Mouse (Mus musculus) megakaryocyte-erythroid progenitor cell, adult 5-6 weeks (primary cell): ENCODE measurements around the gene Pax9. TPM values are rescaled to one million over a fixed set of nuclear protein-coding genes. Genes with fewer than 3 reads are reported as not detected.

Experiments used
- ATAC-seq: replicated peaks from 2 replicates; pipeline ENCODE4 v1.8.0; 2016; ENCODE audit warnings: mild to moderate bottlenecking, inconsistent platforms; ENCODE audit not compliant: severe bottlenecking, poor library complexity, low FRiP score, low TSS enrichment
- total RNA-seq, 2 experiments: library from RNA; stranded (forward) in 1 of 2; stranded (reverse) in 1 of 2; fragments of 200-1000, 215-1000 nt in 1 of 2; fragments of >200 nt in 1 of 2; fragmentation: Nextera tagmentation in 1 of 2; gene quantifications; 2 replicates each; pipeline ENCODE4 v1.2.3; 2014 to 2017

Gene Pax9
- total RNA-seq, 2 experiments from 2014 or later = 0.14 TPM; not detected in 1

DNA sequence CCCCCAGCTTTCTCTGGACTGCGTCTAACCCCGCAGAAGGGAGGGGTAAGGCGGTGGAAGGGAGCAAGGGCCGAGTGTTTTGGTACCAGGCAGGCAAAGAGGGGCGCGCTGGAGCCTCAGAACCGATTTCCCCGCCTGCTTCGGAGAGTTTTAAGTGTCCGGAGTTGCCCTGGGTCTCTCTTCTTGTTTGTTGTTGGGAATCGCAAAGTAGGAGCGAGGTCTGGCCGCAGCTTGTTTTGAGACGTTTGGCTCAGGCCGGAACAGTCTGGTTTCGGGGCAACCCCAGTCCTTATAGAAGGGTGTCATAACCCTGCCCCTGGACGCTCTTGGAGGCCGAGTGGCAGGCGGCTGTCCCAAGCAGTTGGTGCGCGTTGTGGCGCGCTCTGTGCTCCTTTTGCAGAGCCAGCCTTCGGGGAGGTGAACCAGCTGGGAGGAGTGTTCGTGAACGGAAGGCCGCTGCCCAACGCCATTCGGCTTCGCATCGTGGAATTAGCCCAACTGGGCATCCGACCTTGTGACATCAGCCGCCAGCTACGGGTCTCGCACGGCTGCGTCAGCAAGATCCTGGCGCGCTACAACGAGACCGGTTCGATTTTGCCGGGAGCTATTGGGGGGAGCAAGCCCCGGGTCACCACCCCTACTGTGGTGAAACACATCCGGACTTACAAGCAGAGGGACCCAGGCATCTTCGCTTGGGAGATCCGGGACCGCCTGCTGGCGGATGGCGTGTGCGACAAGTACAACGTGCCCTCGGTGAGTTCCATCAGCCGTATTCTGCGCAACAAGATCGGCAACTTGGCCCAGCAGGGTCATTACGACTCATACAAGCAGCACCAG lies 4.8 kb downstream of the Pax9 start:
- peak; percentile 12; the same call in 1 of the 2 replicates for ATAC-seq

DNA sequence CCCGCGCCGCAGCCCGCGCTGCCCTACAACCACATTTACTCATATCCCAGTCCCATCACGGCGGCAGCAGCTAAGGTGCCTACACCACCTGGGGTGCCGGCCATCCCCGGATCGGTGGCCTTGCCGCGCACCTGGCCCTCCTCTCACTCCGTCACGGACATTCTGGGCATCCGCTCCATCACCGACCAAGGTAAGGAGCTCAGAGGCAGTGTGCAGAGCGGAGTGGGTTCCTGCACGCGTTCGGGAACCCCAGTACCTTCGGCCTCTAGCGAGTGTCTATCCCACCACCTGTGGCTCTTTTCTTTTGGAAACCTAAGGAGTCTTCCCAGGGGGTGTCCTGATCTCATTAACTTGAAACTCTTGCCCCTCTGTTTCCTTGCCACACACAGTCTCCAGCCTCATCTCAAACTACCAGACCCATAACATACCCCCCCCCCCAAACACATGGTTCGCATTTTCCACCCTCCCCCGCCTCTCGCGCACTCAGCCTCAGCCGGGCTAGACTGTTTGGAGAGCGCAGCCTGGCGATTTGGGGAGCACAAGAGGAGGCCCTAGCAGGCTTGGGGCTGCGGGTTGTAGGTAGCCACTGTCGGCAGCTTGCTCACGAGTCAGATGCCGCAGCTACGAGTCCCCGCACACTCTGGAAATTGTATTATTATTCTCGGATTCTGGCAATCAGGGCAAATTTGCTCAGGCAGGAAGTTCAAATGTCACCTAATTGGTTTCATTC lies 5.6 kb downstream of the Pax9 start:
- peak; percentile 6; the same call in 1 of the 2 replicates for ATAC-seq

- ATAC-seq = no peak
Observed at GRCm38 (mm10) chr12:56697785-56698184, 6.2 kb downstream of the Pax9 start.

DNA sequence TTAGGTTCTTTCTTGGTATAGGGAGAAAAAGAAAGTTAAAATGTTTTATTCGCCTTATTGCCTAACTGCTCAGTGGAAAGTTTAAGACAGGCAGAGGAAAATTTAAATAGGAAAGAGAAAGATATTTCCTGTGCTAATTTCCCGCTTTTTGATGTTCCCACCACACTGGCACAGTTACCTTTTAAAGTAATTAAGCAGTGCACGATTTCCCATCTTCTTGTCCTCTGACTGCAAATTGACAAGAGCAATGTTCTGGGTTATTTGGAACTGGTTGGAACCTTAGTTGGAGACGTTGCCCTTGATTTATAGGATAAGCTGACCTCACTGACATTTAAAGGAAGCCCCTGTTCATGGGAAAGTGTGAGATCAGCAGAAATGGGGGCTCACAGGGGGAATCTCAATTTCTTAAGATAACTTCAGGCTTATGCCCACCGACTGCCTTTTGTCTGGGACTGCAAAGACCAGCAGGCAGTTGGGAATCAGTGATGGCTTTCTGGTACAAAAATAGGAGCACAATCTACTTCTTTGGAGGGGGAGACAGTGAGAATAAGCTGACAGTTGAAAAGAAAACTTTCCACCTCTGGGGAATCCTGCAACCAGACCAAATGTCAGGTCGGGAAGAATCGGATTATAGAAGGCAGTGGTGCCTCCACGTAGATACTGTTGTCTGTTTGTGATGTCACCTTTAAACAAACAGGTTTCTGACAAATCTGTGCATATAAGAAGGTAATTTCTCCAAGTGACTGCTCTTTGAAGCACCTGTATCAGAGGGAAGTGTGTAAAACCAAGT lies 6.8 kb downstream of the Pax9 start:
- ATAC-seq = no peak

GRCm38 (mm10) chr12:56699351-56699750 lies 7.8 kb downstream of the Pax9 start:
- ATAC-seq = no peak

DNA sequence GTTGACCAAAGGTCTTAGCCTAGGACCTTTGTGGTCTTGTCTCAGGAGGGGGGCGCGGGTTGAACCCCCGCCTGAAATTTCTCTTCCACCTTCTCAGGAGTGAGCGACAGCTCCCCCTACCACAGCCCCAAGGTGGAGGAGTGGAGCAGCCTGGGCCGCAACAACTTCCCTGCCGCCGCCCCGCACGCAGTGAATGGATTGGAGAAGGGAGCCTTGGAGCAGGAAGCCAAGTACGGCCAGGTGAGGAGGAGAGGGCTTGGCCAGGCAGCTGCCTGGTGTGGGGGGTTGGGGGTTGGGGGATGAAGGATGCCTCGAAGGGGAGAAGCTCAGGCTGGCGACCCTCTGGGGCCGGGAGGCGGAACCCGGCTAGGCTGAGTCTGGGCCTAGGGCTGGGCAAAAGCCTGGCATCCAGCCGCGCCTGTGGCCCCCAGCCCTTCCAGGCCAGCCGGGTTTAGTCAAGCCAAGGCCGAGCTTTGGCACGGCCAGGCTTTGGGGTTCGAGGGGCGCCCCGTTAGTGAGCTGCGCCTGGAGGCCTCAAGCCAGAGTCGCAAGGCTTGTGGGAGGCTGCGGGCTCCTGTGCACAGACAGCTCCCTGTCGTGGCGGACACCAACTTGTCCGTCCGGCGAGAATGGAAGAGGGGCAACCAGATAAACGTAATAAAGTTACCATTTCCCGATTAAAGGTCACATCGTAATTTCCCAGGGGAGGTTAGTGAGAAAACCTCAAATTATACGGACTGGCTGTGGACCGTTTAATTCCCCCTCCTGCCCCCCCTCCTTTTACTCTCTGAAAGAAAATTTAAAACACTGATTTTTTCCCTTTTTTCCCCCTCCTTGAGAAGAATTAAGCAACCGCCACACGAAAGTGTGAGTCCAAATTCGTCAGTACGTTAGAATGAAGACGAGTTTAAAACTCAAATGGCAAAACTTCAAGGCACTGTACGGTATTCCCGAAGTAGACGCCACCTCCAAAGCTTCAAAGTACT lies 8.6 kb downstream of the Pax9 start:
- ATAC-seq = no peak

- ATAC-seq = no peak
Observed at GRCm38 (mm10) chr12:56701004-56701403, 9.4 kb downstream of the Pax9 start.

- ATAC-seq = no peak
Observed at GRCm38 (mm10) chr12:56717971-56718706, 26.6 kb downstream of the Pax9 start.

DNA sequence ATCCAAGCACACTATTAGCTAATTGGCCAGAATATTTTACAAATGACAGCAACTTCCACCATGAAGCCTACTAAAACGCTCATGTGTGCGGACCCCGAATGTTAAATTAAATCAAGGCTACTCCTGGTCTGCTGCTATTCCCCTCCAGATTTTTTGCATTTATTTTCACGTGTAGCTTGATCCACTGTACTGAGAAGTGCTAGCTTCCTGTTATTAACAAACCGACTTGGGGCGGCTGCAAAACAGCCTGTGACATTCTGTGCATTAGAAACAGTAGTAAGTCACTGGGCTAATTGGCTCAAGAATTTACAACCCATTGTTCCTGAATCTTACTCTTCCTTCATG lies 27.1 kb downstream of the Pax9 start:
- ATAC-seq = no peak

- no peak for ATAC-seq
Observed at GRCm38 (mm10) chr12:56727631-56728030, 36.1 kb downstream of the Pax9 start.

DNA sequence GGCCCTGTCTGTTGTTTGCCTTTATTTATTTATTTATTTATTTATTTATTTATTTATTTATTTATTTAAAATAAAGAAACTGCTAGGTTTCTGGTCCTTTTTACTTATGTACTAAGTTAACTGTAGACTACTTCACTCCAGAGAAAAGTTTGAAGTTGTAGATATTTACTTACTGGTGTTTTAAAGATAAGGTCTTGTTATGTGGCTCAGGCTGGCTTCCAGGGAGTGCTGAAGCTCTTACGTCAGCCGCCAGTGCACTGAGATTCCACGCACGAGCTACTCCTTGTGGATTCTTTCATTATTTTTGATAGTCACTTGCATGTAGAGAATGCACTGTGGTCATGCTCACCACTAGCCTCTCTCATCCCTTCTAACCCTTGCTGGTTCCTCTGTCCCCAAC lies 45.5 kb downstream of the Pax9 start:
- ATAC-seq = no peak

Other genes starting within 250 kb of the Pax9 start
- not detected in 2 replicates for gene Nkx2-1, start 154.9 kb upstream of the Pax9 start, total RNA-seq (2014; fragmentation: Nextera tagmentation)
- gene Nkx2-1, start 154.9 kb upstream of the Pax9 start, total RNA-seq (2017) = not detected in 2 replicates
- gene Nkx2-9, start 78.5 kb upstream of the Pax9 start, total RNA-seq (2014; fragmentation: Nextera tagmentation) = not detected in 2 replicates
- gene Nkx2-9, start 78.5 kb upstream of the Pax9 start, total RNA-seq (2017) = not detected in 2 replicates